Mouse (Mus musculus): ENCODE data around the gene Ptprs. TPM values are rescaled to one million over a fixed set of nuclear protein-coding genes. Genes with fewer than 3 reads are reported as not detected.

The Ptprs gene
- polyA plus RNA-seq, 1 experiment from 2014 or later = 19.3 TPM

GRCm38 (mm10) chr17:56365791-56366673 is 110.3 kb downstream of the Ptprs start:
- Histone ChIP-seq H3K27ac (peak overlapping the region; percentile 22; the same call in 1 of the 2 replicates), H3K9me3 (replicated peaks) (no peaks in the 10 kb centered on the region), H3K4me3 (no peak overlapping the region), H3K4me1 (peaks cover 18% of the 10 kb centered on the region), H3K9ac (no peak overlapping the region), H3K27me3 (replicated peaks) (no peaks in the 10 kb centered on the region), H3K4me2 (no peak overlapping the region), H3K36me3 (peaks cover 34% of the 10 kb centered on the region)
- 66% methylated on average over 7 of the region's 7 CpGs for WGBS (ENCODE audit: insufficient replicate concordance)
- peak; percentile 41; the same call in 1 of the 2 replicates for ATAC-seq

Small RNAs within 50 kb of the gene (microRNA-seq; reads per million reads assigned to microRNA genes)
- not detected for gene Mir6977

Other genes with a start within 250 kb of the Ptprs start
- 10.2 and 10.7 TPM in 2 replicates for gene Fem1a, start 219.7 kb downstream of the Ptprs start, polyA plus RNA-seq (2016; fragmentation: Nextera tagmentation; extraction: Ambion mirVana)
- 3.8 and 4.1 TPM in 2 replicates for gene Ticam1, start 199.7 kb downstream of the Ptprs start, polyA plus RNA-seq (2016; fragmentation: Nextera tagmentation; extraction: Ambion mirVana)
- 28.3 and 30.2 TPM in 2 replicates for gene Plin3, start 183.6 kb downstream of the Ptprs start, polyA plus RNA-seq (2016; fragmentation: Nextera tagmentation; extraction: Ambion mirVana)
- gene Arrdc5, start 176.2 kb downstream of the Ptprs start, polyA plus RNA-seq (2016; fragmentation: Nextera tagmentation; extraction: Ambion mirVana) = not detected in 2 replicates
- gene Uhrf1, start 173.2 kb downstream of the Ptprs start, polyA plus RNA-seq (2016; fragmentation: Nextera tagmentation; extraction: Ambion mirVana) = 153 and 154 TPM in 2 replicates
- 13.6 and 13.9 TPM in 2 replicates for gene Kdm4b, start 150.4 kb downstream of the Ptprs start, polyA plus RNA-seq (2016; fragmentation: Nextera tagmentation; extraction: Ambion mirVana)
- not detected in 2 replicates for gene Znrf4, start 35.9 kb upstream of the Ptprs start, polyA plus RNA-seq (2016; fragmentation: Nextera tagmentation; extraction: Ambion mirVana)
- gene Gm20219, start 77.9 kb upstream of the Ptprs start, polyA plus RNA-seq (2016; fragmentation: Nextera tagmentation; extraction: Ambion mirVana) = 0.20 and 0.25 TPM in 2 replicates
- 58.9 and 63.6 TPM in 2 replicates for gene Safb2, start 108.1 kb upstream of the Ptprs start, polyA plus RNA-seq (2016; fragmentation: Nextera tagmentation; extraction: Ambion mirVana)
- gene Safb, start 108.3 kb upstream of the Ptprs start, polyA plus RNA-seq (2016; fragmentation: Nextera tagmentation; extraction: Ambion mirVana) = 73.6 and 79.1 TPM in 2 replicates
- 176 and 179 TPM in 2 replicates for gene 2410015M20Rik, start 133.3 kb upstream of the Ptprs start, polyA plus RNA-seq (2016; fragmentation: Nextera tagmentation; extraction: Ambion mirVana)
- gene Rpl36, start 136.9 kb upstream of the Ptprs start, polyA plus RNA-seq (2016; fragmentation: Nextera tagmentation; extraction: Ambion mirVana) = 1,562 and 1,574 TPM in 2 replicates
- gene Lonp1, start 150.4 kb upstream of the Ptprs start, polyA plus RNA-seq (2016; fragmentation: Nextera tagmentation; extraction: Ambion mirVana) = 61.7 and 65.4 TPM in 2 replicates
- 0.50 and 0.57 TPM in 2 replicates for gene Catsperd, start 151.7 kb upstream of the Ptprs start, polyA plus RNA-seq (2016; fragmentation: Nextera tagmentation; extraction: Ambion mirVana)
- 66.3 and 67.5 TPM in 2 replicates for gene Ranbp3, start 196.8 kb upstream of the Ptprs start, polyA plus RNA-seq (2016; fragmentation: Nextera tagmentation; extraction: Ambion mirVana)
- 265 and 282 TPM in 2 replicates for gene Ndufa11, start 241.3 kb upstream of the Ptprs start, polyA plus RNA-seq (2016; fragmentation: Nextera tagmentation; extraction: Ambion mirVana)
- 3.8 and 4.0 TPM in 2 replicates for gene Vmac, start 241.5 kb upstream of the Ptprs start, polyA plus RNA-seq (2016; fragmentation: Nextera tagmentation; extraction: Ambion mirVana)

Data from liver, embryonic 12.5 days (tissue).